Mouse (Mus musculus): ENCODE measurements around the gene Srl. TPM values are rescaled to one million over a fixed set of nuclear protein-coding genes. Genes with fewer than 3 reads are reported as not detected.
"Not testable (repeated sequence)": the region's sequence is repeated elsewhere in the genome, so short reads cannot be mapped to it uniquely, and the experiment has no call there.

Gene Srl
- polyA plus RNA-seq, 2 experiments = 44.2 to 53.7 TPM

DNA sequence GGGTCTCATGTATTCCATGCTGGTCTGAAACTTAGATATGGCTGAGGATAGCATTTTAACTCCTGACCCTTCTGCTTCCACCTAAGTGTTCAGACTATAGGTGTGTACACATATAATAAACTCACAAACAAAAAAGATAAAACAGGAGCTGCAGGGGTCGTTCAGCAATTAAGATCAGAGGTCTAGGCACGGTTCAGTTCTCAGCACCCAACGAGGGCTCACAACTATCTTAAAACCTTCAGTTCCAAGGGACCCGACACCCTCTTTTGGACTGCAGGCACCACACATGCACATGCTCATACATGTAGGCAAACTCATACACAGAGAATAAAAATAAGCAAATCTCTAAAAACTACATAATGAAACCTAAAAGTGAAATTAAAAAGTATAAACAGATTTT, 583 bp downstream of the Srl start:
- Histone ChIP-seq H3K27ac (replicated peaks; ENCODE audit: low read depth, low read length) (peak overlapping the region; percentile 71; the same call in 1 of the 2 replicates), H3K27me3 (ENCODE audit: control insufficient read depth, insufficient read depth, low read length) (no peaks in the 10 kb centered on the region), H3K9ac (ENCODE audit: low read depth, low read length, severe bottlenecking) (peak overlapping the region; percentile 54; the same call in 1 of the 2 replicates), H3K36me3 (ENCODE audit: control insufficient read depth, insufficient read depth, low read length) (peaks cover 14% of the 10 kb centered on the region), H3K9me3 (ENCODE audit: control insufficient read depth, low read length) (no peaks in the 10 kb centered on the region), H3K4me2 (replicated peaks; ENCODE audit: low read depth, low read length, severe bottlenecking) (peak overlapping the region; percentile 56), H3K4me3 (replicated peaks; ENCODE audit: low read length) (peak overlapping the region; percentile 50), H3K4me1 (ENCODE audit: control insufficient read depth, insufficient read depth, low read length) (peaks cover 3% of the 10 kb centered on the region; the same call in 1 of the 2 replicates)
- DNase-seq (ENCODE audit: low spot score) (no peak), ATAC-seq (ENCODE audit: low FRiP score, low read depth) (no peak)
- TF ChIP-seq POLR2A (IDR thresholded peaks at IDR 0.05; ENCODE audit: borderline replicate concordance, extremely low read depth, insufficient read depth, insufficient read length) = no peak
- WGBS = 55% methylated on average over 4 of the region's 4 CpGs

DNA sequence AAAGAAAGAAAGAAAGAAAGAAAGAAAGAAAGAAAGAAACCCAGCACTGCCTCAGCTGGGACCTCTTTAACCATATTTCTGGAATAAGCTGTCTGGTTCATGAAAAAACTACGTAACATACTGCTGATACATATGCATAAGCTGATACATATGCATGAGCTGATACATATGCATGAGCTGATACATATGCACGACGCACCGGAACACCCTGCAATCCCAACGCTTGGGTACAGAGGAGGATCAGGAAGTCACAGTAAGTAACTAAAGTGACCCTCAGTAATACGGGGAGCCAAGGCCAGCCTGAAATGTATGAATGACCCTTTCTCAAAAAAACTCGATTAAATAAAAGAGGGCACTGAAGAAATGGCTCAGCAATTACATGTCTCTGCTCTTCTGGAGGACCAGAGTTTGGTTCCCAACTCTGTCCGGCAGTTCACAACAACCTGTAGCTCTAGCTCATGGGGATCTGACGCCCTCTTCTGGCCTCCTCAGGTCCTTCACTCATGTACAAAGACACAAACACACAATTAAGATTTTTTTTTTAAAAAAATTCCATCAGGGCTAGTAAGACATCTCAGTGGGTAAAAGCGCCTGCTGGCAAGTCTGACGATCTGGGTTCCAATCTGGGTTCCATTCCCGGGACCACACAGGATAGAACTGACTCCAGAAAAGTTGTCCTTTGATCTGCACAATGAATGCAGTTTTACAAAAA, 1.4 kb downstream of the Srl start:
- DNase-seq (ENCODE audit: low spot score) = no peak
- TF ChIP-seq POLR2A (IDR thresholded peaks at IDR 0.05; ENCODE audit: borderline replicate concordance, extremely low read depth, insufficient read depth, insufficient read length) = no peak
- Histone ChIP-seq H3K4me1 (ENCODE audit: control insufficient read depth, insufficient read depth, low read length) (peaks cover 3% of the 10 kb centered on the region; the same call in 1 of the 2 replicates), H3K27ac (replicated peaks; ENCODE audit: low read depth, low read length) (no peak overlapping the region), H3K9ac (ENCODE audit: low read depth, low read length, severe bottlenecking) (no peak overlapping the region), H3K9me3 (ENCODE audit: control insufficient read depth, low read length) (no peaks in the 10 kb centered on the region), H3K4me3 (replicated peaks; ENCODE audit: low read length) (no peak overlapping the region), H3K4me2 (replicated peaks; ENCODE audit: low read depth, low read length, severe bottlenecking) (no peak overlapping the region), H3K36me3 (ENCODE audit: control insufficient read depth, insufficient read depth, low read length) (peaks cover 6% of the 10 kb centered on the region), H3K27me3 (ENCODE audit: control insufficient read depth, insufficient read depth, low read length) (no peaks in the 10 kb centered on the region)
- WGBS = 88% methylated on average over 12 of the region's 12 CpGs
- no peak for ATAC-seq (ENCODE audit: low FRiP score, low read depth)

DNA sequence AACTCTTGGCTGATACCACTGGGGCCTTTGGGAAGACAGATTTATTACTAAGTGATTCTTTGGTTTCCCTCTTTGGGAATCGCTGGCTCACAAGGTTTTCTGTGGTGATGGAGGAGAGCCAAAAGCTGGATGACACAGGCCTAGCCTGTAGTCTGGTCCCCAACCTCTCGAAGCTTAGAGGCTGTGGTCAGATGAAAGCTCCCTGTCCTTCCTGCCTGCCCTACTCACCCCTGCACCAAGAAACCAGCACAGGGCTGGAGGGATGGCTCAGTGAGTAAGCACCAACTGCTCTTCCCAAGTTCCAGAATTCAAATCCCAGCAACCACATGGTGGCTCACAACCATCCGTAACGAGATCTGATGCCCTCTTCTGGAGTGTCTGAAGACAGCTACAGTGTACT, 2.1 kb downstream of the Srl start:
- no peak overlapping the region for H3K9ac ChIP-seq (ENCODE audit: low read depth, low read length, severe bottlenecking)
- no peaks in the 10 kb centered on the region for H3K9me3 ChIP-seq (ENCODE audit: control insufficient read depth, low read length)
- ATAC-seq (ENCODE audit: low FRiP score, low read depth) (no peak), DNase-seq (ENCODE audit: low spot score) (no peak)
- no peak overlapping the region for H3K4me2 ChIP-seq (replicated peaks; ENCODE audit: low read depth, low read length, severe bottlenecking)
- peaks cover 4% of the 10 kb centered on the region; the same call in 1 of the 2 replicates for H3K36me3 ChIP-seq (ENCODE audit: control insufficient read depth, insufficient read depth, low read length)
- no peak overlapping the region for H3K27ac ChIP-seq (replicated peaks; ENCODE audit: low read depth, low read length)
- H3K4me3 ChIP-seq (replicated peaks; ENCODE audit: low read length) = no peak overlapping the region
- WGBS = 79% methylated on average over 4 of the region's 4 CpGs
- no peaks in the 10 kb centered on the region for H3K27me3 ChIP-seq (ENCODE audit: control insufficient read depth, insufficient read depth, low read length)
- TF ChIP-seq POLR2A (IDR thresholded peaks at IDR 0.05; ENCODE audit: borderline replicate concordance, extremely low read depth, insufficient read depth, insufficient read length) = no peak
- H3K4me1 ChIP-seq (ENCODE audit: control insufficient read depth, insufficient read depth, low read length) = peaks cover 3% of the 10 kb centered on the region; the same call in 1 of the 2 replicates

DNA sequence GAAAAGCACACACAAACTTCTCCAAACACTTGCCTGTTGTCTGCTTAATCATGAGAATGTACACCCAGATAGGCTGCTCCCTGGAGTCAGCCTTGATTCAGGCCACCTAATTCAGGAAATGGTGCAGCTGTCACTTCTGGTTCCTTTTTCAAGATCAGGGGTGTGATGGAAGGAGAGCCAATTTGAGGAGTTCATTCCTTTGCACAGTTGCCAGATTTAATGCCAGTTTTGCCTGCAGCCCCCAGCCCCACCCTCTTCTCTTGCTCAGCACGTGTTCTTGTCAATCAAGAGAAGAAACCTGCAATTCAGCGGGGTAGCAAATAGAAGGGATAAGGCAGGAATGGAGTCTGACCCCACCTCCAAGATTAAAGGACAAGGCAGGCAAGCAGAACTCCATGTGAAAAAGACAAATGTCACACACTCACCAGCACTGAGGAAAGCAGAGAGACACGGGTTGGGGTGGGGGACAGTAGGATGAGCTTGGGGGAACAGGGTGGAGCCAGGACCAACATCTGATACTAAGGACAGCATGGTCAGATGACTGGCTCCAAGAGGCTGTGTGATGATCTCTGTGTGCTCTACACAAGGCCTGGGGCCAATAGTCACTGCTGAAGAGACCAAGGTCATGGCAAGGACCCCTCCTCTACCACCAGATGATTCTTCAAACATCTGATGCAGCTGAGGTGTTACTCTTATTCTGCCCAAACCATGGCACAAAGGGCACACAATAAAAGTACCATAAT, 3.8 kb downstream of the Srl start:
- DNase-seq (ENCODE audit: low spot score) (peak; percentile 42), ATAC-seq (ENCODE audit: low FRiP score, low read depth) (peak; percentile 27; the same call in 1 of the 2 replicates)
- H3K9me3 ChIP-seq (ENCODE audit: control insufficient read depth, low read length) = no peaks in the 10 kb centered on the region
- H3K9ac ChIP-seq (ENCODE audit: low read depth, low read length, severe bottlenecking) = no peak overlapping the region
- H3K36me3 ChIP-seq (ENCODE audit: control insufficient read depth, insufficient read depth, low read length) = no peaks in the 10 kb centered on the region
- no peak for TF ChIP-seq POLR2A (IDR thresholded peaks at IDR 0.05; ENCODE audit: borderline replicate concordance, extremely low read depth, insufficient read depth, insufficient read length)
- no peak overlapping the region for H3K4me2 ChIP-seq (replicated peaks; ENCODE audit: low read depth, low read length, severe bottlenecking)
- H3K4me1 ChIP-seq (ENCODE audit: control insufficient read depth, insufficient read depth, low read length) = peaks cover 3% of the 10 kb centered on the region; the same call in 1 of the 2 replicates
- H3K27ac ChIP-seq (replicated peaks; ENCODE audit: low read depth, low read length) = no peak overlapping the region
- H3K4me3 ChIP-seq (replicated peaks; ENCODE audit: low read length) = no peak overlapping the region
- WGBS = 54% methylated on average over 3 of the region's 3 CpGs
- no peaks in the 10 kb centered on the region for H3K27me3 ChIP-seq (ENCODE audit: control insufficient read depth, insufficient read depth, low read length)

DNA sequence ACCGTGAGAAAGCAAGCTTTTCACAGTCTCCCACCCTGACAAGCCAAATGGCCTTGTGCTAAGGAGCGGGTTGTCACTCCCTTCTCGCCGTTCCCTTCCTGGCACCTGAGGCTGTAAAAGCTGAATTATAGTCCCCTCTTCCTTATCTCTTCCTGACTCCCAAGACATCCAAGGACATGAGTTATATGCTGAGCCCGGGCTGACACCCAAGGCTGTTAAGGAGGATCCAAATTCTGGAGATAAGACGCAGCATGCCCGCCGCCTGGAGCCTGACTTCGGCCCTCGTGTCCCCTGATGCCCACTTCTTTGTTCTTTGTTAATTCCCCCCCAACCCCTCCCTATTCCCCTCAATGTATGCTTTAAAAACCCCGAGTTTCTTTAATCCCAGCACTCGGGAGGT, 14.2 kb downstream of the Srl start:
- H3K4me1 ChIP-seq (ENCODE audit: control insufficient read depth, insufficient read depth, low read length); H3K9me3 ChIP-seq (ENCODE audit: control insufficient read depth, low read length); ATAC-seq (ENCODE audit: low FRiP score, low read depth); H3K27ac ChIP-seq (replicated peaks; ENCODE audit: low read depth, low read length); H3K36me3 ChIP-seq (ENCODE audit: control insufficient read depth, insufficient read depth, low read length); H3K9ac ChIP-seq (ENCODE audit: low read depth, low read length, severe bottlenecking); H3K4me3 ChIP-seq (replicated peaks; ENCODE audit: low read length); H3K4me2 ChIP-seq (replicated peaks; ENCODE audit: low read depth, low read length, severe bottlenecking); H3K27me3 ChIP-seq (ENCODE audit: control insufficient read depth, insufficient read depth, low read length); DNase-seq (ENCODE audit: low spot score): not testable (repeated sequence)
- WGBS = 89% methylated on average over 12 of the region's 12 CpGs

All from limb, embryonic 14.5 days (tissue).